Mouse (Mus musculus) kidney, adult 11 months (tissue): ENCODE data around the gene Ppp1r13b.
A peak's percentile ranks its signal among the peaks of the same experiment; 100 is the strongest.

ENCODE experiments used
- DNase-seq: peaks from one replicate; pipeline ENCODE4 v3.0.0; 2022

Gene Ppp1r13b

GRCm38 (mm10) chr12:111820708-111821107 lies 87.2 kb downstream of the Ppp1r13b start:
- DNase-seq, result no peak

GRCm38 (mm10) chr12:111819936-111820335 lies 88.0 kb downstream of the Ppp1r13b start:
- peak; percentile 69 for DNase-seq

- no peak for DNase-seq
Observed at GRCm38 (mm10) chr12:111817991-111818390, 89.9 kb downstream of the Ppp1r13b start.

GRCm38 (mm10) chr12:111816967-111817366 lies 90.9 kb downstream of the Ppp1r13b start:
- peak; percentile 53 for DNase-seq

GRCm38 (mm10) chr12:111816528-111816927 lies 91.4 kb downstream of the Ppp1r13b start:
- DNase-seq, result peak; percentile 42

GRCm38 (mm10) chr12:111814769-111815762 lies 92.8 kb downstream of the Ppp1r13b start:
- peak; percentile 70 for DNase-seq

- peak; percentile 100 for DNase-seq
Observed at GRCm38 (mm10) chr12:111813766-111814617, 93.9 kb downstream of the Ppp1r13b start, which contains the start of the genes Xrcc3 and Zfyve21. Gene Xrcc3, minus strand, starts transcription at chr12:111813873. Gene Zfyve21, plus strand, starts transcription at chr12:111814170.

- peak; percentile 39 for DNase-seq
Observed at GRCm38 (mm10) chr12:111813111-111813765, 94.7 kb downstream of the Ppp1r13b start.

GRCm38 (mm10) chr12:111812611-111813010 lies 95.3 kb downstream of the Ppp1r13b start:
- no peak for DNase-seq

- DNase-seq, result no peak
Observed at GRCm38 (mm10) chr12:111812075-111812474, 95.8 kb downstream of the Ppp1r13b start.

GRCm38 (mm10) chr12:111809762-111810161 lies 98.1 kb downstream of the Ppp1r13b start:
- DNase-seq, result peak; percentile 83

- DNase-seq, result no peak
Observed at GRCm38 (mm10) chr12:111808775-111809174, 99.1 kb downstream of the Ppp1r13b start.

GRCm38 (mm10) chr12:111803538-111803937 lies 104.4 kb downstream of the Ppp1r13b start:
- DNase-seq, result no peak

GRCm38 (mm10) chr12:111800459-111801183 lies 107.3 kb downstream of the Ppp1r13b start:
- DNase-seq, result peak; percentile 47

- DNase-seq, result no peak
Observed at GRCm38 (mm10) chr12:111798493-111798892, 109.4 kb downstream of the Ppp1r13b start.

GRCm38 (mm10) chr12:111797251-111797650 lies 110.7 kb downstream of the Ppp1r13b start:
- no peak for DNase-seq

- peak; percentile 75 for DNase-seq
Observed at GRCm38 (mm10) chr12:111795180-111795895, 112.6 kb downstream of the Ppp1r13b start.

- peak; percentile 31 for DNase-seq
Observed at GRCm38 (mm10) chr12:111794526-111795179, 113.3 kb downstream of the Ppp1r13b start.

- peak; percentile 86 for DNase-seq
Observed at GRCm38 (mm10) chr12:111794102-111794501, 113.8 kb downstream of the Ppp1r13b start.

GRCm38 (mm10) chr12:111791474-111792104 lies 116.3 kb downstream of the Ppp1r13b start:
- DNase-seq, result no peak
